23 mouse cellular contexts compared by ENCODE assay signal in genomic region chr13:120299324-120299894, GRCm38 (mm10). TPM values are rescaled to one million over a fixed set of nuclear protein-coding genes. Genes with fewer than 3 reads are reported as not detected.
A peak's percentile ranks its signal among the peaks of the same experiment; 100 is the strongest.
DNase-seq lines count a peak whose midpoint lies in the region; ATAC-seq and TF ChIP-seq lines count a peak whose summit lies in the region.
"Had no signal": no experiment of that assay in that cellular context is flagged by ENCODE, and none has a peak within 500 bp of the region (broad histone marks: within the 10 kb centered on the region; RNA-seq: fewer than 3 reads in every experiment).

No protein-coding gene starts in this region.

- peak overlapping the region; percentile 64 for H3K27ac ChIP-seq in bone marrow macrophage, adult 2 months (ENCODE audit: insufficient read depth, low read depth, low read length)
- H3K27ac ChIP-seq: forebrain, embryonic 13.5 days; heart, embryonic 10.5 days; layer of hippocampus, adult 2 months had no signal

- DNase-seq in thymus, postnatal 4 days, result peak; percentile 20
- no peak for DNase-seq in thymus, postnatal 10 days (ENCODE audit: low spot score in 2 of 2)
- DNase-seq in right cerebral cortex, postnatal 4 days, result no peak
- DNase-seq in frontal cortex, adult 2 months (ENCODE audit: extremely low spot score in 1 of 2, low spot score in 1 of 2), result no peak
- no peak for DNase-seq in frontal cortex, postnatal 36 days (ENCODE audit: low spot score in 2 of 2)
- DNase-seq: adrenal gland, adult 8-10 months; cerebellum, adult 9-11 months; embryo, embryonic 11 days; midbrain, embryonic 14.5 days; right cerebral cortex, postnatal 25 days had no signal

- H3K4me3 ChIP-seq in bone marrow macrophage, adult 2 months (ENCODE audit: insufficient read depth, low read length), result no peak overlapping the region
- H3K4me3 ChIP-seq: forebrain, embryonic 13.5 days; heart, embryonic 10.5 days; layer of hippocampus, adult 2 months had no signal

- no peak for TF ChIP-seq CTCF in bone marrow macrophage, adult 2 months (IDR thresholded peaks at IDR 0.05; ENCODE audit: low read depth, low read length)

- H3K4me1 ChIP-seq in bone marrow macrophage, adult 2 months (ENCODE audit: control insufficient read depth, insufficient read depth, low read length), result peaks cover 17% of the 10 kb centered on the region
- H3K4me1 ChIP-seq: forebrain, embryonic 13.5 days; heart, embryonic 10.5 days had no signal

- ATAC-seq in megakaryocyte progenitor cell, adult 5-6 weeks (replicated peaks; ENCODE audit: poor library complexity), result peak; percentile 52
- ATAC-seq: forebrain, embryonic 13.5 days had no signal

- TF ChIP-seq POLR2A in bone marrow macrophage, adult 2 months (IDR thresholded peaks at IDR 0.05; ENCODE audit: borderline replicate concordance, low read depth, low read length), result no peak

RNA-seq across cellular contexts. Expression of gene BC147527, which starts 0.8 kb away (rescaled TPM):
- polyA plus RNA-seq in bone marrow macrophage, adult 2 months (2012; ENCODE audit: insufficient read depth, insufficient read length, missing spikeins), result 7.6 and 8.4 TPM in 2 replicates
- 8.0 and 14.7 TPM in 2 replicates for total RNA-seq in megakaryocyte progenitor cell, adult 5-6 weeks (2015)
- total RNA-seq in megakaryocyte progenitor cell, adult 5-6 weeks (2017), result 22.3 and 23.6 TPM in 2 replicates
- polyA plus RNA-seq in frontal cortex, adult 2 months (2012; rRNA removed), result 0.15 and 0.20 TPM in 2 replicates
- total RNA-seq: gastrocnemius, adult 18-20 months; heart, postnatal 25 days; layer of hippocampus, adult 2 months; left cerebral cortex, postnatal 10 days had no signal
- polyA plus RNA-seq: forebrain, embryonic 13.5 days; heart, embryonic 10.5 days; neural tube, embryonic 11.5 days had no signal

RNA-seq across cellular contexts. Expression of gene Tcstv3, which starts 17.3 kb away (rescaled TPM):
- not detected in 2 replicates for polyA plus RNA-seq in bone marrow macrophage, adult 2 months (2012; ENCODE audit: insufficient read depth, insufficient read length, missing spikeins)
- total RNA-seq in megakaryocyte progenitor cell, adult 5-6 weeks (2015), result not detected in 2 replicates
- not detected in 2 replicates for total RNA-seq in megakaryocyte progenitor cell, adult 5-6 weeks (2017)
- polyA plus RNA-seq in frontal cortex, adult 2 months (2012; rRNA removed), result not detected in 2 replicates
- total RNA-seq: adrenal gland, adult 8-10 months; gastrocnemius, adult 18-20 months; heart, postnatal 25 days; layer of hippocampus, adult 2 months; left cerebral cortex, postnatal 10 days had no signal
- polyA plus RNA-seq: forebrain, embryonic 13.5 days; heart, embryonic 10.5 days; kidney, embryonic 14.5 days; limb, embryonic 14.5 days; midbrain, embryonic 14.5 days; neural tube, embryonic 11.5 days; stomach, embryonic 16.5 days; urinary bladder, adult 2 months had no signal

RNA-seq across cellular contexts. Expression of gene AF067061, which starts 36.5 kb away (rescaled TPM):
- polyA plus RNA-seq in bone marrow macrophage, adult 2 months (2012; ENCODE audit: insufficient read depth, insufficient read length, missing spikeins), result not detected in 2 replicates
- total RNA-seq in megakaryocyte progenitor cell, adult 5-6 weeks (2015), result not detected in 2 replicates
- not detected in 2 replicates for total RNA-seq in megakaryocyte progenitor cell, adult 5-6 weeks (2017)
- not detected in 2 replicates for polyA plus RNA-seq in frontal cortex, adult 2 months (2012; rRNA removed)
- total RNA-seq: adrenal gland, adult 8-10 months; gastrocnemius, adult 18-20 months; heart, postnatal 25 days; layer of hippocampus, adult 2 months; left cerebral cortex, postnatal 10 days had no signal
- polyA plus RNA-seq: forebrain, embryonic 13.5 days; heart, embryonic 10.5 days; kidney, embryonic 14.5 days; limb, embryonic 14.5 days; midbrain, embryonic 14.5 days; neural tube, embryonic 11.5 days; stomach, embryonic 16.5 days; urinary bladder, adult 2 months had no signal
